Mouse (Mus musculus) ES-Bruce4 (cell line): ENCODE measurements around the gene Tmem44.

Experiments
- CTCF ChIP-seq: IDR thresholded peaks from one replicate; pipeline ENCODE4 v1.8.1; 2011; ENCODE audit warnings: low read depth, low read length
- EP300 ChIP-seq: IDR thresholded peaks from 2 replicates; pipeline ENCODE4 v1.6.1; 2011; ENCODE audit warnings: low read depth, low read length; ENCODE audit not compliant: insufficient read depth
- POLR2A ChIP-seq: IDR thresholded peaks from one replicate; pipeline ENCODE4 v1.8.1; 2011; ENCODE audit warnings: low read length; ENCODE audit not compliant: insufficient read depth

DNA sequence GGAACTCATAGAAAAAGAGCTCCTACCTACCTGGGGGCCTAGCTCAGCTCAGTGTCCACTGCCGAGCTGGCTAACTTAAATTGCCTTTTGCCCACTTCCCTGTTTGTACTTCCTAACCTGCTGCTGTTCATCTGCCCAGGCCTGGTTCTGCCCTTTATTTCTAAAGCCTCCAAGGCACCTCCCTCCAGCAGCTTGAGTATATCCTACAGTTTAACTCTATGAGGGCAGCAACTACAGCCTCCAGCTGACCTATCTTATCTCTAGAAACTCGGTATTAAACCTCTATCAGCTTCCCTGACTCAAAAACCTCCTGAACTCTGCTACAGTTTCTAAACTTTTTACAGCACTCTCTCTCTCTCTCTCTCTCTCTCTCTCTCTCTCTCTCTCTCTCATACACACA is 78.7 kb downstream of the Tmem44 start:
- TF ChIP-seq POLR2A (no peak), CTCF (no peak), EP300 (no peak)
